Mouse (Mus musculus) stomach, postnatal 0 days (tissue): ENCODE results near the gene Atp8b3. TPM values are rescaled to one million over a fixed set of nuclear protein-coding genes. Genes with fewer than 3 reads are reported as not detected.
A peak's percentile ranks its signal among the peaks of the same experiment; 100 is the strongest.

Experiments used
- ATAC-seq: fragments of 200-750 bp; cut with Nextera tagmentation; 2 replicates; pipeline ENCODE4 v1.8.0; 2017; ENCODE audit not compliant: low FRiP score, low TSS enrichment
- DNase-seq: peaks from one replicate; pipeline ENCODE4 v3.0.0-alpha.2; 2016; ENCODE audit warnings: low spot score
- H3K27ac ChIP-seq: fragments of 300-500 bp; sonication (generic); replicated peaks from 2 replicates; pipeline ENCODE4 v1.5.1; 2014; ENCODE audit warnings: mild to moderate bottlenecking, control low read depth
- H3K27me3 ChIP-seq: fragments of 300-500 bp; sonication (generic); 2 replicates; pipeline ENCODE4 v1.6.1; 2014; ENCODE audit warnings: low read length; ENCODE audit not compliant: control insufficient read depth, insufficient read depth
- H3K36me3 ChIP-seq: fragments of 300-500 bp; sonication (generic); 2 replicates; pipeline ENCODE4 v1.6.1; 2014; ENCODE audit warnings: low read length, mixed read lengths; ENCODE audit not compliant: control insufficient read depth, insufficient read depth
- H3K4me1 ChIP-seq: fragments of 300-500 bp; sonication (generic); replicated peaks from 2 replicates; pipeline ENCODE4 v1.6.1; 2014; ENCODE audit warnings: antibody characterized with exemption; ENCODE audit not compliant: control insufficient read depth, insufficient read depth
- H3K4me2 ChIP-seq: fragments of 300-500 bp; sonication (generic); replicated peaks from 2 replicates; pipeline ENCODE4 v1.6.1; 2014; ENCODE audit warnings: low read depth, mild to moderate bottlenecking, control low read depth, moderate library complexity
- H3K4me3 ChIP-seq: fragments of 300-500 bp; sonication (generic); 2 replicates; pipeline ENCODE4 v1.5.1; 2014; ENCODE audit warnings: low read depth, low read length, control low read depth
- H3K9ac ChIP-seq: fragments of 300-500 bp; sonication (generic); 2 replicates; pipeline ENCODE4 v1.6.1; 2014; ENCODE audit warnings: mild to moderate bottlenecking, low read length, control low read depth, mixed read lengths
- H3K9me3 ChIP-seq: fragments of 300-500 bp; sonication (generic); 2 replicates; pipeline ENCODE4 v1.6.1; 2016; ENCODE audit warnings: low read length; ENCODE audit not compliant: control insufficient read depth
- CTCF ChIP-seq: IDR thresholded peaks from 2 replicates; pipeline ENCODE4 v1.5.1; 2016; ENCODE audit warnings: antibody characterized with exemption, low read depth, mild to moderate bottlenecking, moderate library complexity
- EP300 ChIP-seq: optimal IDR thresholded peaks from 2 replicates; pipeline ENCODE3; 2016; ENCODE audit warnings: antibody characterized with exemption
- WGBS: fragments of 180-500 bp; shearing (Covaris S2); extraction: QIAGEN DNeasy Blood & Tissue Kit; methylation state at CpG from one replicate; pipeline ENCODE4 v1.1.7; 2014; 5-methylcytosine and 5-hydroxymethylcytosine counted together
- polyA plus RNA-seq: library from polyadenylated mRNA; unstranded; fragments of >200 nt; fragmentation: Nextera tagmentation; extraction: Ambion mirVana; gene quantifications from 2 replicates; pipeline ENCODE4 v1.2.1, GENCODE M21; 2015

Atp8b3 gene
- polyA plus RNA-seq, 1 experiment from 2014 or later, result 0.10 TPM

- no peak overlapping the region for H3K4me3 ChIP-seq
- TF ChIP-seq EP300 (no peak), CTCF (no peak)
- H3K36me3 ChIP-seq, result no peaks in the 10 kb centered on the region
- DNase-seq, result no peak
- 21% methylated on average over 29 of the region's 30 CpGs for WGBS
- H3K9ac ChIP-seq, result peak overlapping the region; percentile 35
- no peaks in the 10 kb centered on the region for H3K27me3 ChIP-seq
- H3K9me3 ChIP-seq, result no peaks in the 10 kb centered on the region
- H3K27ac ChIP-seq, result no peak overlapping the region
- ATAC-seq, result 0 out of 2 replicates have a peak, but pooled peaks have one; percentile 11
- peaks cover 18% of the 10 kb centered on the region for H3K4me1 ChIP-seq
- peak overlapping the region; percentile 32 for H3K4me2 ChIP-seq
Measured at GRCm38 (mm10) chr10:80570871-80571836, 32.2 kb upstream of the Atp8b3 start.

- Histone ChIP-seq H3K27ac (no peak overlapping the region), H3K27me3 (no peaks in the 10 kb centered on the region)
Measured at GRCm38 (mm10) chr10:80570419-80570818, 31.5 kb upstream of the Atp8b3 start.

GRCm38 (mm10) chr10:80569664-80570066 is 30.7 kb upstream of the Atp8b3 start:
- 0 out of 2 replicates have a peak overlapping the region, but pooled peaks have one; percentile 23 for H3K9ac ChIP-seq
- ATAC-seq (peak; percentile 71), DNase-seq (peak; percentile 85)
- 0 out of 2 replicates have a peak overlapping the region, but pooled peaks have one; percentile 35 for H3K27ac ChIP-seq
- H3K4me1 ChIP-seq, result peaks cover 12% of the 10 kb centered on the region
- H3K9me3 ChIP-seq, result no peaks in the 10 kb centered on the region
- 33% methylated on average over 10 of the region's 10 CpGs for WGBS
- H3K4me3 ChIP-seq, result 0 out of 2 replicates have a peak overlapping the region, but pooled peaks have one; percentile 6
- no peaks in the 10 kb centered on the region for H3K36me3 ChIP-seq
- peak overlapping the region; percentile 31 for H3K4me2 ChIP-seq
- no peaks in the 10 kb centered on the region for H3K27me3 ChIP-seq
- TF ChIP-seq EP300, result no peak
- TF ChIP-seq CTCF, result 0 out of 2 replicates have a peak, but pooled peaks have one; percentile 1

More at GRCm38 (mm10) chr10:80570419-80570818, 31.5 kb upstream of the Atp8b3 start:
- Histone ChIP-seq H3K4me1 (peaks cover 13% of the 10 kb centered on the region), H3K4me2 (peak overlapping the region; percentile 32), H3K4me3 (no peak overlapping the region), H3K36me3 (no peaks in the 10 kb centered on the region), H3K9ac (0 out of 2 replicates have a peak overlapping the region, but pooled peaks have one; percentile 4), H3K9me3 (no peaks in the 10 kb centered on the region)
- WGBS, result 83% methylated on average over 10 of the region's 10 CpGs
- ATAC-seq (no peak), DNase-seq (no peak)
- no peak for TF ChIP-seq EP300
- no peak for TF ChIP-seq CTCF

GRCm38 (mm10) chr10:80568876-80569275 is 30.0 kb upstream of the Atp8b3 start:
- DNase-seq (no peak), ATAC-seq (no peak)
- no peak for TF ChIP-seq EP300
- no peak for TF ChIP-seq CTCF
- Histone ChIP-seq H3K9ac (no peak overlapping the region), H3K4me1 (peaks cover 12% of the 10 kb centered on the region), H3K27ac (no peak overlapping the region), H3K9me3 (no peaks in the 10 kb centered on the region), H3K4me3 (no peak overlapping the region), H3K27me3 (no peaks in the 10 kb centered on the region), H3K4me2 (no peak overlapping the region), H3K36me3 (no peaks in the 10 kb centered on the region)
- 93% methylated on average over 29 of the region's 29 CpGs for WGBS

GRCm38 (mm10) chr10:80566375-80567092 is 27.6 kb upstream of the Atp8b3 start:
- peak; percentile 89 for DNase-seq
- H3K4me2 ChIP-seq, result no peak overlapping the region
- peak; percentile 36; the same call in 1 of the 2 replicates for ATAC-seq

More at GRCm38 (mm10) chr10:80566375-80567092, 27.6 kb upstream of the Atp8b3 start:
- Histone ChIP-seq H3K4me3 (no peak overlapping the region), H3K27me3 (no peaks in the 10 kb centered on the region), H3K27ac (no peak overlapping the region), H3K9ac (no peak overlapping the region), H3K4me1 (peaks cover 12% of the 10 kb centered on the region), H3K9me3 (no peaks in the 10 kb centered on the region), H3K36me3 (no peaks in the 10 kb centered on the region)
- TF ChIP-seq CTCF, result peak; percentile 94
- no peak for TF ChIP-seq EP300
- WGBS, result 25% methylated on average over 17 of the region's 17 CpGs
